Comparison of ENCODE assay signal across 26 mouse cellular contexts in genomic region chr7:99403254-99403653, GRCm38 (mm10). TPM values are rescaled to one million over a fixed set of nuclear protein-coding genes. Genes with fewer than 3 reads are reported as not detected.
DNase-seq lines count a peak whose midpoint lies in the region; ATAC-seq and TF ChIP-seq lines count a peak whose summit lies in the region.
"Had no signal": no experiment of that assay in that cellular context is flagged by ENCODE, and none has a peak within 500 bp of the region (broad histone marks: within the 10 kb centered on the region; RNA-seq: fewer than 3 reads in every experiment).

No protein-coding gene starts in this region.

- H3K9me3 ChIP-seq in intestine, embryonic 16.5 days (ENCODE audit: control insufficient read depth, low read length) = no peaks in the 10 kb centered on the region
- no peaks in the 10 kb centered on the region for H3K9me3 ChIP-seq in intestine, embryonic 15.5 days
- H3K9me3 ChIP-seq in stomach, postnatal 0 days (ENCODE audit: control insufficient read depth, low read length) = no peaks in the 10 kb centered on the region
- H3K9me3 ChIP-seq: embryonic facial prominence, embryonic 10.5 days; forebrain, embryonic 15.5 days; G1E; heart, embryonic 12.5 days; hindbrain, embryonic 15.5 days; midbrain, embryonic 12.5 days; neural tube, embryonic 13.5 days had no signal

- H3K4me2 ChIP-seq in intestine, embryonic 16.5 days (ENCODE audit: low read depth, low read length) = no peak overlapping the region
- no peak overlapping the region for H3K4me2 ChIP-seq in intestine, embryonic 15.5 days (replicated peaks)
- no peak overlapping the region for H3K4me2 ChIP-seq in stomach, postnatal 0 days (replicated peaks; ENCODE audit: low read depth)
- H3K4me2 ChIP-seq: forebrain, embryonic 15.5 days; heart, embryonic 12.5 days; hindbrain, embryonic 15.5 days; midbrain, embryonic 12.5 days; neural tube, embryonic 13.5 days had no signal

- no peak for TF ChIP-seq POLR2A in embryonic fibroblast, embryonic 13.5 days (IDR thresholded peaks at IDR 0.05; ENCODE audit: low read depth, low read length)

- peak; percentile 60 for DNase-seq in urinary bladder, postnatal 14 days (ENCODE audit: low spot score)
- DNase-seq in urinary bladder, adult 2 months (ENCODE audit: low spot score) = no peak
- DNase-seq in stomach, postnatal 0 days (ENCODE audit: low spot score) = peak; percentile 34
- no peak for DNase-seq in thymus, postnatal 36 days
- DNase-seq in layer of hippocampus, adult 8-10 months (ENCODE audit: low spot score in 2 of 2) = no peak
- DNase-seq: cerebellum, adult 8-10 months; heart, adult 11 months; heart, postnatal 14 days; kidney, adult 18-20 months; kidney, postnatal 10 days; left cerebral cortex, postnatal 4 days; liver; right cerebral cortex, postnatal 25 days; thymus, postnatal 25 days had no signal

- 75% methylated on average over 7 of the region's 7 CpGs for WGBS in intestine, embryonic 16.5 days
- 88% methylated on average over 7 of the region's 7 CpGs for WGBS in intestine, embryonic 15.5 days
- WGBS in stomach, postnatal 0 days = 67% methylated on average over 7 of the region's 7 CpGs

- no peak for ATAC-seq in intestine, embryonic 16.5 days
- ATAC-seq in intestine, embryonic 15.5 days = no peak
- no peak for ATAC-seq in stomach, postnatal 0 days (ENCODE audit: low FRiP score, low TSS enrichment)
- ATAC-seq: forebrain, embryonic 15.5 days had no signal

- H3K27me3 ChIP-seq in intestine, embryonic 16.5 days (replicated peaks; ENCODE audit: control insufficient read depth, insufficient read depth, low read length) = no peaks in the 10 kb centered on the region
- no peaks in the 10 kb centered on the region for H3K27me3 ChIP-seq in intestine, embryonic 15.5 days (replicated peaks)
- H3K27me3 ChIP-seq in stomach, postnatal 0 days (ENCODE audit: control insufficient read depth, insufficient read depth, low read length) = no peaks in the 10 kb centered on the region
- H3K27me3 ChIP-seq: forebrain, embryonic 15.5 days; heart, embryonic 12.5 days; hindbrain, embryonic 15.5 days; midbrain, embryonic 12.5 days; neural tube, embryonic 13.5 days had no signal

- peak overlapping the region; percentile 26; the same call in 1 of the 2 replicates for H3K9ac ChIP-seq in intestine, embryonic 16.5 days (ENCODE audit: low read depth, low read length)
- H3K9ac ChIP-seq in intestine, embryonic 15.5 days = no peak overlapping the region
- H3K9ac ChIP-seq in stomach, postnatal 0 days (ENCODE audit: low read length) = no peak overlapping the region
- H3K9ac ChIP-seq: forebrain, embryonic 15.5 days; heart, embryonic 12.5 days; hindbrain, embryonic 15.5 days; midbrain, embryonic 12.5 days; neural tube, embryonic 13.5 days had no signal

- no peak overlapping the region for H3K4me3 ChIP-seq in intestine, embryonic 16.5 days (ENCODE audit: low read length)
- no peak overlapping the region for H3K4me3 ChIP-seq in intestine, embryonic 15.5 days (replicated peaks)
- no peak overlapping the region for H3K4me3 ChIP-seq in embryonic fibroblast, embryonic 13.5 days (ENCODE audit: insufficient read depth, low read length)
- H3K4me3 ChIP-seq in stomach, postnatal 0 days (ENCODE audit: low read depth, low read length) = no peak overlapping the region
- H3K4me3 ChIP-seq: embryonic facial prominence, embryonic 10.5 days; forebrain, embryonic 15.5 days; heart, embryonic 12.5 days; hindbrain, embryonic 15.5 days; left cerebral cortex, adult 2 months; midbrain, embryonic 12.5 days; neural tube, embryonic 13.5 days had no signal

- TF ChIP-seq CTCF in embryonic fibroblast, embryonic 13.5 days (IDR thresholded peaks at IDR 0.05; ENCODE audit: borderline replicate concordance, insufficient read depth, low read length) = no peak
- no peak for TF ChIP-seq CTCF in stomach, postnatal 0 days (IDR thresholded peaks at IDR 0.05; ENCODE audit: low read depth)

- peaks cover 4% of the 10 kb centered on the region; the same call in 1 of the 2 replicates for H3K36me3 ChIP-seq in intestine, embryonic 16.5 days (ENCODE audit: control insufficient read depth, insufficient read depth, low read length)
- no peaks in the 10 kb centered on the region for H3K36me3 ChIP-seq in intestine, embryonic 15.5 days
- H3K36me3 ChIP-seq in stomach, postnatal 0 days (ENCODE audit: control insufficient read depth, insufficient read depth, low read length) = no peaks in the 10 kb centered on the region
- H3K36me3 ChIP-seq: forebrain, embryonic 15.5 days; G1E had no signal

- peaks cover 34% of the 10 kb centered on the region for H3K4me1 ChIP-seq in intestine, embryonic 16.5 days (ENCODE audit: control insufficient read depth, insufficient read depth, low read length)
- H3K4me1 ChIP-seq in intestine, embryonic 15.5 days (replicated peaks) = peaks cover 28% of the 10 kb centered on the region
- peaks cover 17% of the 10 kb centered on the region for H3K4me1 ChIP-seq in embryonic fibroblast, embryonic 13.5 days (ENCODE audit: control insufficient read depth, insufficient read depth, low read length)
- no peaks in the 10 kb centered on the region for H3K4me1 ChIP-seq in stomach, postnatal 0 days (replicated peaks; ENCODE audit: control insufficient read depth, insufficient read depth)
- H3K4me1 ChIP-seq: forebrain, embryonic 15.5 days; hindbrain, embryonic 15.5 days had no signal

- peak overlapping the region; percentile 27; the same call in 1 of the 2 replicates for H3K27ac ChIP-seq in intestine, embryonic 16.5 days (ENCODE audit: low read length)
- no peak overlapping the region for H3K27ac ChIP-seq in intestine, embryonic 15.5 days
- peak overlapping the region; percentile 24 for H3K27ac ChIP-seq in embryonic fibroblast, embryonic 13.5 days (ENCODE audit: insufficient read depth, low read length)
- H3K27ac ChIP-seq in stomach, postnatal 0 days (replicated peaks) = peak overlapping the region; percentile 30; the same call in 1 of the 2 replicates
- H3K27ac ChIP-seq: forebrain, embryonic 15.5 days; hindbrain, embryonic 15.5 days; left cerebral cortex, adult 2 months; macrophage; midbrain, embryonic 12.5 days; neural tube, embryonic 13.5 days had no signal

- TF ChIP-seq EP300 in stomach, postnatal 0 days (optimal IDR thresholded peaks at IDR 0.05) = no peak

RNA-seq across cellular contexts. Expression of gene Gdpd5, which starts 22.0 kb away (rescaled TPM):
- polyA plus RNA-seq in intestine, embryonic 16.5 days (2015; fragmentation: Nextera tagmentation; extraction: Ambion mirVana) = 17.1 and 17.5 TPM in 2 replicates
- 15.4 and 15.9 TPM in 2 replicates for polyA plus RNA-seq in intestine, embryonic 15.5 days (2015; fragmentation: Nextera tagmentation; extraction: Ambion mirVana)
- polyA plus RNA-seq in urinary bladder, adult 2 months (2012; rRNA removed) = 15.8 and 20.9 TPM in 2 replicates
- polyA plus RNA-seq in embryonic fibroblast, embryonic 13.5 days (2011; ENCODE audit: insufficient read length, low read depth, missing spikeins) = 12.0 and 12.6 TPM in 2 replicates
- 8.1 and 9.1 TPM in 2 replicates for polyA plus RNA-seq in stomach, postnatal 0 days (2015; fragmentation: Nextera tagmentation; extraction: Ambion mirVana)
- 10 to 100 TPM; 17.4 to 32.6 (median 21.4) TPM for total RNA-seq in layer of hippocampus, adult 8-10 months (2022)

RNA-seq across cellular contexts. Expression of gene Serpinh1, which starts 50.2 kb away (rescaled TPM):
- 903 and 983 TPM in 2 replicates for polyA plus RNA-seq in intestine, embryonic 16.5 days (2015; fragmentation: Nextera tagmentation; extraction: Ambion mirVana)
- polyA plus RNA-seq in intestine, embryonic 15.5 days (2015; fragmentation: Nextera tagmentation; extraction: Ambion mirVana) = 1,021 and 1,056 TPM in 2 replicates
- 473 and 550 TPM in 2 replicates for polyA plus RNA-seq in urinary bladder, adult 2 months (2012; rRNA removed)
- polyA plus RNA-seq in embryonic fibroblast, embryonic 13.5 days (2011; ENCODE audit: insufficient read length, low read depth, missing spikeins) = 2,134 and 2,700 TPM in 2 replicates
- 331 and 433 TPM in 2 replicates for polyA plus RNA-seq in stomach, postnatal 0 days (2015; fragmentation: Nextera tagmentation; extraction: Ambion mirVana)
- 10 to 100 TPM; 16.8 to 24.1 (median 21.3) TPM for total RNA-seq in layer of hippocampus, adult 8-10 months (2022)
- polyA plus RNA-seq: G1E had no signal

Comparison
In these comparisons a context has a peak if more than half of its experiments do, and no peak if none do; other contexts are left out.
1. DNase-seq: peak in urinary bladder, postnatal 14 days (single experiment) and stomach, postnatal 0 days (single experiment); none in urinary bladder, adult 2 months (single experiment), thymus, postnatal 36 days (0 of 2) and layer of hippocampus, adult 8-10 months (0 of 2).